Mouse (Mus musculus): ENCODE results near the gene Plcg1. TPM values are rescaled to one million over a fixed set of nuclear protein-coding genes. Genes with fewer than 3 reads are reported as not detected.
A peak's percentile ranks its signal among the peaks of the same experiment; 100 is the strongest.

Gene Plcg1
- polyA plus RNA-seq, 1 experiment = 129 TPM

GRCm38 (mm10) chr2:160735706-160736310, 4.7 kb downstream of the Plcg1 start:
- DNase-seq (ENCODE audit: low read depth) = no peak

DNA sequence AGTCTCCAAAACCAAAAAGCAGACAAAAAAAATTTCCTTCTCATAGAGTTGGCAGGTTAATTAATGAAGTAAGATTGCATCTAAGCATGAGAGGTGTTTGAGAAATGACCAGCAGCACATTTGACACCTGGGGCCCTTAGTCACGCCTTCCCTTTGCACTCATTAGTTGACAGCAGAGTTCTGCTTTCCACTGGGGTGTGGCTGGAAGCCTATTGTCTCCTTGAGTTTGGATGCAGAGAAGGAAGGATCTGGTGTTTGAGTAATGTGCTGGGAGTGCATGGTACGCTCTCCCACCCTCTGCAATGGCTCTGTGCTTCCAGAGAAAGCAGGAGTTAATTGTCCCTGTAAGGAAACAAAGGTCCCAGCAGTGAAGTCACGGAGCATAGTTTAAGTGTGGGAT, 5.4 kb downstream of the Plcg1 start:
- DNase-seq (ENCODE audit: low read depth) = no peak

- DNase-seq (ENCODE audit: low read depth) = no peak
These were observed 7.3 kb downstream of the Plcg1 start for GRCm38 (mm10) chr2:160738354-160738753.

DNA sequence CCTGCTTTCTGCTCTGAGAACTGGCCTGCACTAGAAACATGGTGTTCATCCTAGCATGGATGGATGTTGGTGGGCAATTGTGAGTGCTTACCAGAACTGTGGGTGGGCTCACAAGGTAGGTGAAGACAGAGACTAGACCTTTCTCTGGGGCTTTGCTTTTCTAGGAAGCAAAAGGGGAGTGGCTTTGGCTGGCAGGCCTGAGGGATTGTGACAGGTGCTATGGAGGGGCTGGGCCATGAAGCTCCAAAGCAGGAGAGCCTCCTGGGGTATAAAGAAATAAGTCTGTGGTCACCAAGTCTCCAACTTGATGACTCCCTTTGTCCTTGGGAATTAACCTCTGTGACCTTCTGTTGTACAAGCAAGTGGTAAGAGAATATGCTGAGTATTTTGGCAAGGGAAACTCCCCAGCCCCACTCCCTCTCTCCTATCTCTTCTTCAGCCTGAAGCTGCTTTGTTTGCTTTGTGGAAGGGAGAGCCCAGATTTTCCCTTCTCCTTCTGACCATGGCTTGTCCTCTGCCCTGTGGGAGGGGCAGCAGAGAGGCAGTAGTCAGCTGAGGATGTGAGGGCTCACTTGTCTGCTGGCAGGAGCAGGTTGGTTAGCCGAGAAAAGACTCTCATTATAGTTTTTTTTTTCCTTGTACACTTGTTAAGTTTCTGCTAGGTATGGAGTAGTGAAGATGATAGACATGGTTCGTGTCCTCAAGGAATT, 8.7 kb downstream of the Plcg1 start:
- DNase-seq (ENCODE audit: low read depth) = no peak

DNA sequence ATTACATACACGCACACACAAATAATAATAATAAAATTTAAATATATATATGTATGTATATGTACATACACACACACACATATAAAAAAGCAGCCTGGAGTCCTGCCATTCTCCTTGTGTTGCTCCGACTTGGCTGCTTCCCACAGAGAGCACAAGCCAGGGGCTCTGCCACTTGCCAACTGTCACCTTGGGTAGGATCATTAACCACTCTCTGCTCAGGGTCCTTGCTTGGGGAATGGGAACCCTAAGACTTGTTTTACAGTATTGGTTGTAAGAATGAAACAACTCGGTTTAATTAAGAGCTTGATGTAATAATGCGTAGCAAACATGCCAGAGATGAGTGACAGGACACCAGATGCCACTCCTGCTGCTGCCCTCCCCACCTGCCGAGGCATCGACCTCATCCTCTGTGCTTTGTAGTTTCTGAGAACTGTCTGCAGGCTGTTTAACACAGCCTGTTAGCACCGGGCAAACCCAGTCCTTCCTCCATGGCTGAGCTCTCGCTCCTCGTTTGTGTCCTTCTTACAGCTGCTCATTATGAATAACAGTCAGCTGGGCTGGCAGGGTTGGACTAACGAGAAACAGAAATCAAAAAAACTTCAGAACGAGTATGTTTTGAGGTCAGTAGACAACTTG, 9.5 kb downstream of the Plcg1 start:
- DNase-seq (ENCODE audit: low read depth) = no peak

- DNase-seq (ENCODE audit: low read depth) = no peak
These were observed 10.5 kb downstream of the Plcg1 start for GRCm38 (mm10) chr2:160741580-160741979.

- DNase-seq (ENCODE audit: low read depth) = no peak
These were observed 11.1 kb downstream of the Plcg1 start for GRCm38 (mm10) chr2:160742161-160742609.

- no peak for DNase-seq (ENCODE audit: low read depth)
These were observed 13.1 kb downstream of the Plcg1 start for GRCm38 (mm10) chr2:160744040-160744822.

DNA sequence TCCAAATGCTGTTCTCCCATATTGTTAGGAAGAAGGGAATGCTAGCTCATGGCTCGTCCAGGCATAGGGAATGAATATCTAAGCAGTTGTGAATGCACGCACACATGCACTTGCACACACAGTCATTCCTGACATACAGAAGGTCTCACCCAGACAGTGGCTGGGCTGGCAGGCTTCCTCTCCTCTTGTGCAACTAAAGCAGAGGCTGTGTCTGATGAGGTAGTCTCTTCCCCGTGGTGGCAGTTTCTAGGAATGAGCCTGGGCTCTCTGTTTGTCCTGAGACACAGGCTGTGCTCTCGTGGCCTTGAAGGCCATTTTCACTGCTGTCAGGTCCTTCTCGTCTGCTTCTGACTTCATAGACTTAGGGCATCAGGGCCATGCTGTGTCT, 13.7 kb downstream of the Plcg1 start:
- DNase-seq (ENCODE audit: low read depth) = no peak

GRCm38 (mm10) chr2:160745497-160745896, 14.4 kb downstream of the Plcg1 start:
- no peak for DNase-seq (ENCODE audit: low read depth)

DNA sequence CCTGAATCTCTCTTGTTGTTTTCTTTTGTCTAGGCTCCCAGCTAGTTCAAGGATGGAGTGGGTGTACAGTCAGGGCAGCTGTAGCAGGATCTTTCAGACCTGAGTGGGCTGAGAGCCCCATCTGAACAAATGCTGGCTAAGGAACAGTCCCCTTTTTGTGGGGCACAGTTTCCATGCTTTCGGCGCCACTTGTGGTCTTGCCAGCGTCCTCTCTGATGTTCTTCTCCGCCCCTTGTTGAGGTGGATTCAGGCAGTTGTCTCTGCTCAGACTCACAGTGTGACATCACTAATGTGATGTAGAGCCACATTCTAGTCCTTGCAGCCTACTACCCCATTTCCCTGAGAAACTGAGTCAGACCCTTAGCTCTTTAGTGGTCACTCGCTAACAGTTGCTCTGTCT, 15.5 kb downstream of the Plcg1 start:
- no peak for DNase-seq (ENCODE audit: low read depth)

GRCm38 (mm10) chr2:160747075-160747474, 16.0 kb downstream of the Plcg1 start:
- DNase-seq (ENCODE audit: low read depth) = peak; percentile 75

DNA sequence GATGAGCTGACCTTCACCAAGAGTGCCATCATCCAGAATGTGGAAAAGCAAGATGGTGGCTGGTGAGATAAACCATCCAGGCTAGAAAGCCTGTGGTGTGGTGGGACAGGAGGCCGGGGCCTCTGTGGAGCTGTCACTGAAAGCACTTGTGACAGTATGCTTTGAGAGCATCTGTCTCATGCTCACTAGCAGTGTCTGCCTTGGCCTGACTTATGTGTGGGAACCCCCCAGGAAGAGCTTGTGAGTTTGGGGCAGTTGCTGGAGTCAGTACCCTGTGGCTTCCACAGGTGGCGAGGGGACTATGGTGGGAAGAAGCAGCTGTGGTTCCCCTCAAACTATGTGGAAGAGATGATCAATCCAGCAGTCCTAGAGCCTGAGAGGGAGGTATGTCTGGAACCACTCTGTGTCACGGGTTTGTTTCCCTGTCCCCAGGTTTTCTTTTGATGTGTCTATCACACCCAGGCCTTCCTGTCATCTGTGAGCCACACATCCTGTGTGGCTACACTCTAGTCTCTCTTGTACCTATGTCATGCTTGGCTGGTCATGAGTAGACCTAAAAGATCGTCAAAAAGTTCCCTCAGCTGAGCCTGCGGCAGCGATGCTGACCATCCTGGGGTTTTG, 25.6 kb downstream of the Plcg1 start:
- DNase-seq (ENCODE audit: low read depth) = no peak

GRCm38 (mm10) chr2:160760433-160761184, 29.5 kb downstream of the Plcg1 start:
- no peak for DNase-seq (ENCODE audit: low read depth)

DNA sequence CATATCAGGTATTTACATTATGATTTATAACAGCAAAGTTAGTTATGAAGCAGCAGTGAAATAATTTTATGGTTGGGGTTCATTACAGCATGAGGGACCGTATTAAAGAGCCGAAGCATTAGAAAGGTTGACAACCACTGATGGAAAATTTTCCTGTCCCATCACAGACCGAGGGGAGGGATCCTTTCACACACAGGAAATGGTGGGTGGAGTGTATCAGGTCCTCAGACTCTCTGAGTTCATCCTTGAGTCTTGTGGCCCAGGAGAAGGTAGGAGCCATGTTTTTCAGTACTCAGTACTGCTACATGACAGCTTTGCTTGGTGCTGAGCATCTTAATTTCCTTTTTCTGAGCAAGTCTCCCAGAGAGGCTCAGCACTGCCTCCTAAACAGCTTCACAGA, 32.7 kb downstream of the Plcg1 start:
- no peak for DNase-seq (ENCODE audit: low read depth)

DNA sequence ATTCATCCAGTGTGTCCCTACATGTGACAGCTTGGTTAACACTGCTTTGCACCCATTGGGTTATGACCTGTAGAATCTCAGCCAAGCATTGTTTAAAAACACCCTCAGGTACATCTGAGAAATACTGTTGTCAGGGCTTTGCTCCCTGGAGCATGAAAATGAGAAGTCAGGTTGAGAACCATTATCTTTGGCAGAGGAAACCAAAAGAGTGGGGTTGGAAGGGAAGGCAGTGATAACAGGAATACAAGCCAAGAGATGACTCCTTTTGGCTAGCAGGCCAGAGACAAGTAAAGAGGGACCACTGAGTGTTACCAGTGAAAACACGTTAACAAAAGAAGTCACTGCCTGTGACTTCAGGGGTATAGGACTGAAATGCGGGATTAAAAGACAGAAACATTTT, 33.3 kb downstream of the Plcg1 start:
- DNase-seq (ENCODE audit: low read depth) = no peak

GRCm38 (mm10) chr2:160765096-160765495, 34.0 kb downstream of the Plcg1 start:
- no peak for DNase-seq (ENCODE audit: low read depth)

DNA sequence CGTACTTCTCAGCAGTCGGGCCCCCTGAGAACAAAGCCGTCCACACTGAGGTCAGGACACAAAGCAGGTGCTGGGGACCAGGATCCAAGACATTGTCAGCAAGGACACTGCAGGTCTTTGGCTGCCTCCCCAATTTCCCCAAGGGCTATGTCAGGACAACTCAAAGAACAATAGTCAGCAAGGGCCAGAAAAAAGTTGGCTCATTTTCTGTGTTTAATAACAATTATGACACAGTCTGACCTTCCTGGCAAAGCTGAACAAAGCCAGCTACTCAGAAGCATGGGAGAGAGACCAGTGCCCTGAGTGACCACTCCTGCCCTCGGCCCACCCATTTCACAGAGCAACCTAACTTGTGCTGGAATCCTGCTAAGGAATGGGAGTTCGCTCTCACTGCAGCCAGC, 35.3 kb downstream of the Plcg1 start:
- DNase-seq (ENCODE audit: low read depth) = no peak

DNA sequence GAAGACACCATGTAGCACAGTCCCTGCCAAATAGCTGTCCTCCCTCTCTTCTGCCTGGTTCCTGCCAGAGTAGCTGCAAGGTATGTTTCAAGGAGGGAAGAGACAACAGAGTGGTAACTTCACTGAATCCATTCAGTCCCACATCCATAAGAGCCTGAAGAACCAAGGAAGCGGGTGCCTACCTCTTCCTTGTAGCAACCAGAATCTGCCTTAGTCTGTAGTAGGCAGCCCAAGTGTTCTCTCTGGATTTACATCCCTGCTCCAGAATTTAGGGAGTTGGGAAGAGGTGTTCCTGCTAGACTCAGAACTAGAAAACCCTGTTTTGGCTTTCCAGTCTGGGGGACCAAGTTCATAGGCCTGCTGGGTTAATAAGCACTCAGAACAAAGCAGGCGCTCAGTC, 36.1 kb downstream of the Plcg1 start:
- DNase-seq (ENCODE audit: low read depth) = no peak

DNA sequence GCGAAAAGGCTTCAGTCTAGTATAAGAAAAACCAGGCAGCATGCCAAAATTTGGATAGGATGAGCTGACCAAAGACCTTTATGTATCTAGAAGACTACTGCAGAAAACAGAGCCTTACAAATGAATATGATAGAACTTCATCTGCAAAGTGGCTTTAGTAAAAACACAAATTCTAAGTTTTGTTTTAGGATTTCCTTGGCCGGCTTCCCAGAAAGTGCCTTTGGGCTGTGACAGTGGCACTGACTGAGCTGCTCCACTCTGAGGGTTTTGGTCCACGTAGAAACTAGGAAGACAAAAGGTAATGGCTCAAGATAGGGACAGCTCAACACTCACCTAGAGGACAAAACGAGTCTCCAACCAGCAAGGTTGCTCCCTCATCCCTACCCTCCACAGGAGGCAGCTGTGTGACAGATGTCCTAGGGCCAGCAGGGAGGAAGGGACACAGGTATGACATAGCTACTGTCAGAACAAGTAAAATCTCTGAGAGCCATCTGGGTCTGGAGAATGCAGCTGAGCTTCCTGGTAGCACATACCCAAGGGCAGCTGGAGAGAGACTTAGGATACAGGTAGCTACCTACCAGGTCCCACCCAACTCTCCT, 37.1 kb downstream of the Plcg1 start:
- no peak for DNase-seq (ENCODE audit: low read depth)

DNA sequence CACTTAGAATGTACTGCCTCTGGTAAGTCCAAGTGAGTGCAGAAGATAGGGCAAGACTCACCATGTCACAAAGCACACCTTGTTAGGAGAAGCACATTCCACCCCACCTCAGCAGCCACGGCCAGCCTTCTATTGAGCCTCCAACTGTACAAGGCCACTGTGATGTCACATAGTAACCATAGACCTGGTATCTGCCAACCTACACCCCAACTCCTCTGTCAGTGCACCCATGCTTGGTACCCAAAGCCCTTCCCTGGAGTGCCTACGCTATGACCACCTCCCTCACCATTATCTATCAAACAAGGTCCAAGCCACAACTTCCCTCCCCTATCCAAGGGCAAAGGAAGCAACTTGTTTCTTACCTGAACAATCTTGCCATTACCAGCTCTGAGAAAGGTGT, 37.9 kb downstream of the Plcg1 start:
- no peak for DNase-seq (ENCODE audit: low read depth)
